Mouse (Mus musculus): ENCODE measurements at regions not wholly inside any gene's neighbourhood (a gene's known extent, or its start where the extent isn't known, plus 50 kb on each side); places are given as distances from the start of the nearest gene placed in this dataset.

DNA sequence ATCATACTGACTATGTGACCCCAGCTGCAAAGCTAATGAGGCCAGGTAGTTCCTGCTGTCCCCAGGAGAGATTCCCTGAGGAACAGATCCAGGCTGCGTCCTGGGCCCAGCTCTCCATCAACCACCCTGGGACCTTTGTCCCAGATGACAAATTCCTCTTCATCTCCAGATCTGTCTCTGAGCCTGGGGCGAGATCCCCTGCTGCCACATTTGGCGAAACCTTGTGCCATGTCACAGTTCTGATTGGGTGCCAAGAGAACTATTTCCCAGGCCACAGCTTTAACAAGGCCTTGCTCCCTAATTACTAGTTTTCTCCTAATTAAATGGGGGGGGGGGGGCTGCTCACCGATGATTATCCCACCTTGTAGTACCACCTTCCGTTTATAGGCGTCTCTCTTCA lies 70.6 kb upstream of the Hes1 start:
- no peak for DNase-seq (ENCODE audit: low spot score)

DNA sequence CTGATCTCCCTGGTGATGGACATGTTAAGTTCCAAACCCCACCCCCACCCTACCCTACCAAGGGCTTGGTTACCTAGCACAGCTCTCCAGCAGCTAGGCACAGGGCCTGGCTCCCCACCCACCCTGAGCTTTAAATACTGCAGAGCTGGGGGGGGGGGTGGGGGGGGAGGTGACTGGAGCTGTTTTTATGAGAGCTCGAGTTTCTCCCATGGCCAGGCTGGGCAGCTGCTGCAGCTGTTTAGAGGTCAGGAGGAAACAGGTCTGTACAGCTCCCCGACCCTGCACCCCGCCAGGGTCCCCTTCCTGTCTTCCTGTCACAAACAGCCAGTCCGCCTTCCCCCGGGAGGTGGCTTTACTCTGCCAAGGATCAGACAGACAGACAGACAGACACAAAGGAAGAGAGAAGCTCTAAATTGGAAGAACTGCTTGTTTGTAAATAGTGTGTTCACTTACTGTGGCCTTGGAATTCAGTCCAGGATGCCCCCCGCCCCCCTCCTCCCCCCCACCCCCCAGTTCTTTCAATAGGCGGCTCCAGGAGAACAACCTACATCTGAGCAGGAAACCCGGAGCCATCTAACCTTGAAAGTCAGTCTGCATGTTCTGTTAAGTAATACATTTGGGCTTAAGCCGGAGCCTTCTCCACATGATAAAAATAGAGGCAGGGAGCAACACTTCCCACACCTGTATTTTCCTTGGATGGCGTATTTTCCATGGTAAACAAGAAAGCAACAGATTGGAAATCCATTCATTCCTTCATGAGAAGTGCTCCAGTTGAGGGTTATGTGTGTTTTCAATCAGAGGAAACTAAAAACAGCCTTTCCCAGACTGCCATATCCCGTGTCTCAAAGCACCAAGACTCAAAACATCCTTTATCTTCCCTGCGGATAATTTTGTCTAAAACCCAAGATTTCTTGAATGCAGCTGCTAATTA lies 67.8 kb upstream of the Hes1 start:
- no peak for DNase-seq (ENCODE audit: low spot score)

DNA sequence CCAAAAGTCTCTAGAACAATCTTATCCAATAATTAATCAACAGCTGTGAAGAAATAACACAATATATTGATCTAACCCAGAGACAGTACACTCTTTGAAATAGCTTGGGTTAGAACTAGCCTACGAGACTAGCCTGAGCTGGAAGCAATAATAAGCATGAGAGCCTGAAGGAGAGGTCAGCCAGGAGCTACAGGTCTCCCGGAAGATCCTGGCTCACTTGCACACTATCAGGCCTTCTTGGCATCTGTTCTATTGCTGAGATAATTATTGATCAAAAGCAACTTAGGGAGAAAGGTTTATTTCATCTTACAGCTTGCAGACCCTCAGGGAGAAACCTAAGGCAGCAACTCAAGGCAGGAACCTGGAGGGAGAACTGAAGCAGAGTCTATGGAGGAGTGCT lies 64.0 kb upstream of the Hes1 start:
- no peak for DNase-seq (ENCODE audit: low spot score)

DNA sequence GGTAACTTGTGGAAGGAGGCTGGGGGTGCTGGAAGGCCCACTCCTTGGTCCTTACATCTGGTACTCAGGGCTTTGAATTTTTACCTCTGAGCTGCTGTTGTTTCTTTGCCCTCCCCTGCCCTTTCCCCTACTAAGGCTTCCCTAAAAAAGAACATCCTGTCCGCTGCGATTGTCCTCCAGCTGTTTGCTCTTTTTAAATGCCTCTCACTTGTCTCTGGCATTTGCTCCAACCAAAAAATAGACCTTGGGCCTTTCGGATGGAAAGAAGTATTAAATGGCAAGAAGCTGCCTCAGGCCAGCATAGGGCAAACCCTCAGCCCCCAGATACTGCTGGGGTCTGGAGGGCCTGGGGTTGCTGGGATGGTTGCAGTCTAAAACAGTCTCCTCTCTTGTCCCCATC lies 59.1 kb upstream of the Hes1 start:
- no peak for DNase-seq (ENCODE audit: low spot score)

DNA sequence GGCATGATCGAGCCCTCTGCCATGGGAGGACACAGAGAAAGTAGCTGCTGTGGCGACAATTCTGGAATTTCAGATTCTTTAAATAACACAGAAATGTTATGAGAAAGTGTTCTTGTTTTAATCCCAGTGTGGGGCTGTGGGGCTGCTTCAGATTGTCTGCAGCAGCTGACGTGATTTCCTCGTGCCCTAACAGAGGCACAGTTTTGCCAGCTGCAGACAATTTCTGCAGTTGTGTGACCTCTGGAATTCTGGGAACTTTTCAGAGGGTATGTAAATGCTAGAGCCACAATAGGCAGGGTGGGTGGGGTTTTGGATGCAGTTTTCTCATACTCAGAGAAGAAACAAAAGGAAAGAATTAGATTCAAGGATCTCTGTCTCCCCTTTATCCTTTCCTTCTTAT lies 57.4 kb upstream of the Hes1 start:
- no peak for DNase-seq (ENCODE audit: low spot score)

DNA sequence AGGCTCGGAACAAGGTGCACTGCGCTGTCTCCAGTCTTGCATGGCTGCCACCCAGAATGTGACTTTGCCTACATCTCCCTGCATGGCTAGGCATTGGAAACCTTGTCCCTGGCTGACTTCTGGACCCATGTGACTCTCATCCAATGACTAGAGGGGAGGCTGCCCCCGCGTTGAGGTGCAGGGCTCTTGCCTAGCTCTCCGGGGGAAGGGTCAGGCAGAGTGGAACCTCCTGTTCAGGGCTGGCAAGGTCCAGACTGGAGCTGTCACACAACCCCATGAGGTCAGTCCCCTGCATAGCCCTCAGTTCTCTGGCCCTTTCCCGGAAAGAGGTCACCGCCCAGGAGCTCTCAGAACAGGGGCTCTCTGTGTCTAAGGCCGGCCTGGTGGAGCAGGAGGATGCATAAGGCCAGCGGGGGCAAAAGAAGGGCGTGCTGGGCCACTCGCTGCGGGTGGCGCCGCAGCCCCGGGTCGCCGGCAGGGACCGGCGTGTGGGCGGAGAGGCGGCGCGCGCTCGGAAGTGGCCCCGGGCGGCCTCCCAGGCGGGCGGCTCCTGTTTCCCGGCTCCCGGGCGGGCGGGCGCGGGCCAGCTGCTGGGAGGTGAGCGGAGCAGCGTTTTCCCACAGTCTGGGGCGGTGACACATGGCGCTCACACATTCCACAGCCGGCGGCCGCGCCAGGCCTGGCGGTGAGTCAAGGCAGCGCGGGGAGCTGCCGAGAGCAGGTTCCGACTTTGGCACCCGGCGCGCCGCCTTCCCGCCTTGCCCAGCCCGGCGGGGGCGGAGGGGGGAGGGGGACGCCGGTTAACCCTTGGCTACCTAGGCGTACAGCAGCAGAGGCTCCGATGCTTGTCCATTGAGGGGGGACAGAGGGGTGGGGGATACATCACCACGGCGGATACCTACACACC lies 55.5 kb upstream of the Hes1 start:
- peak; percentile 20 for DNase-seq (ENCODE audit: low spot score)

DNA sequence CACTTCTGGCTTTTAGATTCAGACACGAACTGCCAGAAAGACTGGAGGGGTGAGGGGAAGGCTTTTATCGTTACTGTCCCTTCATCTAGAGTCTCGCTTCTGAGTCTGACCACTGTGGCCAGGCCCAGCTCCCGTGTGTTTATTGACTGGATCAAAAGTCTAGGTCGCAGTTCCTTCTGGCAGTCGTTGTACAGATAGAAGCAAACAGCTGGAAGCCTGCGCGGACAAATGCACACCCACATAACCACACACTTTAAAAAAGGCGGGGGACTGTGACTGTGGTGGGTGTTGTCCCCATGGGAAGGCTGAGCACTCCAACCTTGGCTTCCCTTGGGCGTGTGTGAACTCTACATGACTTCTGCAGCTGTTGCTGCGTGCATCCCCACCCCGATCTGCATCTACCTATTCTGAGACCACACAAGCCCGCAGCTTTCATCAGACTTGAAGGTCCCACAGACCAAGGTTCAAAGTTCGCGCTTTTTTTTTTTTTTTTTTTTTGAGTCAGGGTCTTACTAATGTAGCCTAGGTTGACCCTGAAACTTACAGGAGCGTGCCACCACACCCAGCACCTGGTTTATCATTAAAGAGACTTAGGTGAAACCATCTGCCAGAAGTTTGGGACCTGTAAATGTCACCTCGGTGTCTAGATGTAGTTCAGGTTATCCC lies 54.5 kb upstream of the Hes1 start:
- DNase-seq (ENCODE audit: low spot score): no peak

DNA sequence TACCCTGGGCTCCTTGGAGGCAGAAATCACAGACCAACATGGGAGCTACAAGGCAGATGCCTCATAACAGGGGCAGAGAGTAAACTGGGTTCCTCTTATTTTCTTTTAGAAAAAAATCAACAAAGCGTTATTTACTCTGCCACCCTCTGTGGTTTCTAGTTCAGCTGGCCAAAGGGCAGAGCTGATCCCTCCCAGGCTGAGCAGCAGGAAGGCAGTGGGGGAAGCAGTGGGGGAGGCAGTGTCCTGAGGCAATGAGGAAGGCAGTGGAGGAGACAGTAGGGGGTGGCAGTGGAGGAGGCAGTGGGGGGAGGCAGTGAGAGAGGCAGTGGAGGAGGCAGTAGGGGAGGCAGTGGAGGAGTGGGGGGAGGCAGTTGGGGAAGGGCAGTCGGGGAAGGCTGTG lies 51.1 kb upstream of the Hes1 start:
- DNase-seq (ENCODE audit: low spot score): no peak

DNA sequence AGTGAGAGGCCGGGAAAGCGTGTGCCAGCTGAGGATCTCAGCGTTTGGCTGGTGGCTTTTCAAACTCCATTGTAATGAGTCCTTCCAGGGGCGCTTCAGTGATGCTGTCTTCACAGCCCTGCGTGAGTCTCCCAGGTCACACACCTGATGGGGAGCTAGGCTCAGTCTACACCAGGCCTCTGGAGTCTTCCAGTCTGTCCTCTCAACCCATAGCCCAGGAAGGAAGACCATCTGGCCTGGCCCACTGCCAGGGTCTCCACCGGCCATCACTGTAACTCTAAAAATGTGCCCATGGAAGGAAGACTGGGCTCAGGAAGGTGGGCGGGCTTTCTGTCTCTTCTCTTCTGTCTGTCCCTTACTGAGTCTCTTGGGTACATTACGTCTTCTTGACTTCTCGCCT lies 50.2 kb upstream of the Hes1 start:
- no peak for DNase-seq (ENCODE audit: low spot score)
